Mouse (Mus musculus) MEL (cell line): ENCODE results near the gene Fgfr2. TPM values are rescaled to one million over a fixed set of nuclear protein-coding genes. Genes with fewer than 3 reads are reported as not detected.
A peak's percentile ranks its signal among the peaks of the same experiment; 100 is the strongest.

Experiments used
- DNase-seq: peaks from one replicate; pipeline ENCODE4 v3.0.0; 2011; ENCODE audit warnings: low read depth, low spot score
- H3K27ac ChIP-seq: 2 replicates; pipeline ENCODE4 v1.5.1; 2012; ENCODE audit warnings: low read depth, mild to moderate bottlenecking, control low read depth, low read length, moderate library complexity; ENCODE audit not compliant: control insufficient read depth
- H3K27me3 ChIP-seq, 2 experiments: fragments of 150-350 bp in 1 of 2; sonication (generic) in 1 of 2; 2 replicates each; pipeline ENCODE4 v1.6.1; 2012; ENCODE audit warnings: low read length in 2 of 2, mild to moderate bottlenecking in 2 of 2, improper control_type of control experiment in 1 of 2, moderate library complexity in 1 of 2; ENCODE audit not compliant: insufficient read depth in 2 of 2, control insufficient read depth in 1 of 2
- H3K36me3 ChIP-seq, 2 experiments: 2 replicates each; pipeline ENCODE4 v1.6.1; 2012 to 2014; ENCODE audit warnings: low read length in 2 of 2, improper control_type of control experiment in 1 of 2, inconsistent platforms in 1 of 2, mild to moderate bottlenecking in 1 of 2; ENCODE audit not compliant: insufficient read depth in 2 of 2, control insufficient read depth in 1 of 2
- H3K4me1 ChIP-seq, 2 experiments: fragments of 150-350 bp in 1 of 2; sonication (generic) in 1 of 2; 2 replicates each; pipeline ENCODE4 v1.6.1; 2012; ENCODE audit warnings: low read length in 2 of 2, improper control_type of control experiment in 1 of 2, mild to moderate bottlenecking in 1 of 2; ENCODE audit not compliant: insufficient read depth in 2 of 2, control insufficient read depth in 1 of 2
- H3K4me3 ChIP-seq, 2 experiments: fragments of 150-350 bp in 1 of 2; sonication (generic) in 1 of 2; 2 replicates each; pipeline ENCODE4 v1.5.1; 2012; ENCODE audit warnings: low read depth in 2 of 2, low read length in 2 of 2, mild to moderate bottlenecking in 2 of 2, moderate library complexity in 2 of 2, control low read depth in 1 of 2, improper control_type of control experiment in 1 of 2; ENCODE audit not compliant: control insufficient read depth in 1 of 2, insufficient read depth in 1 of 2
- H3K79me2 ChIP-seq: 2 replicates; pipeline ENCODE4 v1.6.1; 2012; ENCODE audit warnings: mild to moderate bottlenecking, low read length, moderate library complexity; ENCODE audit not compliant: control insufficient read depth, poor library complexity, insufficient read depth
- H3K9ac ChIP-seq: 2 replicates; pipeline ENCODE4 v1.6.1; 2012; ENCODE audit warnings: low read depth, mild to moderate bottlenecking, control low read depth, low read length, moderate library complexity; ENCODE audit not compliant: control insufficient read depth, poor library complexity, severe bottlenecking
- H3K9me3 ChIP-seq: fragments of 150-350 bp; sonication (generic); replicated peaks from 2 replicates; pipeline ENCODE4 v1.6.1; 2012; ENCODE audit warnings: mild to moderate bottlenecking, low read length, improper control_type of control experiment, moderate library complexity; ENCODE audit not compliant: insufficient read depth
- BHLHE40 ChIP-seq: IDR thresholded peaks from 2 replicates; pipeline ENCODE4 v1.6.1; 2012; ENCODE audit warnings: low read depth, mild to moderate bottlenecking, inconsistent platforms, low read length, improper control_type of control experiment, borderline replicate concordance
- CHD1 ChIP-seq: IDR thresholded peaks from 2 replicates; pipeline ENCODE4 v1.6.1; 2012; ENCODE audit warnings: low read depth, mild to moderate bottlenecking, inconsistent platforms, low read length, improper control_type of control experiment
- ELF1 ChIP-seq: IDR thresholded peaks from 2 replicates; pipeline ENCODE4 v1.6.1; 2014; ENCODE audit warnings: low read depth, mild to moderate bottlenecking, inconsistent platforms, low read length, improper control_type of control experiment, moderate library complexity
- EP300 ChIP-seq, 2 experiments: IDR thresholded peaks; 2 replicates each; pipeline ENCODE4 v1.6.1; 2011; ENCODE audit warnings: improper control_type of control experiment in 2 of 2, low read length in 2 of 2, low read depth in 1 of 2, mild to moderate bottlenecking in 1 of 2
- ETS1 ChIP-seq: IDR thresholded peaks from 2 replicates; pipeline ENCODE4 v1.6.1; 2012; ENCODE audit warnings: low read depth, mild to moderate bottlenecking, inconsistent platforms, low read length, improper control_type of control experiment, moderate library complexity
- GABPA ChIP-seq: IDR thresholded peaks from 2 replicates; pipeline ENCODE4 v1.6.1; 2012; ENCODE audit warnings: low read depth, mild to moderate bottlenecking, inconsistent platforms, low read length, improper control_type of control experiment, moderate library complexity
- GATA1 ChIP-seq: IDR thresholded peaks from 2 replicates; pipeline ENCODE4 v1.6.1; 2011; ENCODE audit warnings: low read depth, low read length, improper control_type of control experiment
- HCFC1 ChIP-seq: IDR thresholded peaks from 2 replicates; pipeline ENCODE4 v1.6.1; 2012; ENCODE audit warnings: low read depth, mild to moderate bottlenecking, inconsistent platforms, low read length, improper control_type of control experiment, moderate library complexity
- MAFK ChIP-seq: IDR thresholded peaks from 2 replicates; pipeline ENCODE4 v1.6.1; 2011; ENCODE audit warnings: low read depth, mild to moderate bottlenecking, low read length, improper control_type of control experiment, borderline replicate concordance
- MAX ChIP-seq: IDR thresholded peaks from 2 replicates; pipeline ENCODE4 v1.6.1; 2011; ENCODE audit warnings: low read length, improper control_type of control experiment
- MEF2A ChIP-seq: IDR thresholded peaks from 2 replicates; pipeline ENCODE4 v1.6.1; 2014; ENCODE audit warnings: low read depth, mild to moderate bottlenecking, inconsistent platforms, low read length, improper control_type of control experiment; ENCODE audit not compliant: poor library complexity, insufficient replicate concordance, severe bottlenecking; ENCODE audit errors: extremely low read depth
- MXI1 ChIP-seq: IDR thresholded peaks from 2 replicates; pipeline ENCODE4 v1.6.1; 2011; ENCODE audit warnings: mild to moderate bottlenecking, low read depth, low read length, improper control_type of control experiment
- MYB ChIP-seq: IDR thresholded peaks from 2 replicates; pipeline ENCODE4 v1.6.1; 2011; ENCODE audit warnings: mild to moderate bottlenecking, low read depth, low read length, improper control_type of control experiment
- MYC ChIP-seq: IDR thresholded peaks from 2 replicates; pipeline ENCODE4 v1.6.1; 2011; ENCODE audit warnings: low read depth, mild to moderate bottlenecking, low read length, improper control_type of control experiment, moderate library complexity
- POLR2AphosphoS2 ChIP-seq: IDR thresholded peaks from 2 replicates; pipeline ENCODE4 v1.6.1; 2011; ENCODE audit warnings: low read length, improper control_type of control experiment
- POLR2AphosphoS5 ChIP-seq: IDR thresholded peaks from 2 replicates; pipeline ENCODE4 v1.6.1; 2012; ENCODE audit warnings: low read depth, borderline replicate concordance, mild to moderate bottlenecking, inconsistent platforms, low read length, moderate library complexity, mixed read lengths
- RCOR1 ChIP-seq: IDR thresholded peaks from 2 replicates; pipeline ENCODE4 v1.6.1; 2012; ENCODE audit warnings: low read depth, mild to moderate bottlenecking, inconsistent platforms, low read length, improper control_type of control experiment
- SIN3A ChIP-seq: IDR thresholded peaks from 2 replicates; pipeline ENCODE4 v1.6.1; 2012; ENCODE audit warnings: low read length, improper control_type of control experiment, inconsistent platforms
- TBP ChIP-seq: IDR thresholded peaks from 2 replicates; pipeline ENCODE4 v1.8.0; 2011; ENCODE audit warnings: low read depth, low read length, improper control_type of control experiment
- TCF12 ChIP-seq: IDR thresholded peaks from 2 replicates; pipeline ENCODE4 v1.6.1; 2014; ENCODE audit warnings: low read depth, mild to moderate bottlenecking, inconsistent platforms, low read length, improper control_type of control experiment, moderate library complexity
- UBTF ChIP-seq: IDR thresholded peaks from 2 replicates; pipeline ENCODE4 v1.6.1; 2012; ENCODE audit warnings: low read depth, mild to moderate bottlenecking, inconsistent platforms, low read length, improper control_type of control experiment, moderate library complexity, borderline replicate concordance; ENCODE audit not compliant: insufficient read depth
- USF1 ChIP-seq: IDR thresholded peaks from 2 replicates; pipeline ENCODE4 v1.6.1; 2014; ENCODE audit warnings: low read depth, mild to moderate bottlenecking, inconsistent platforms, low read length, improper control_type of control experiment, moderate library complexity
- ZC3H11A ChIP-seq: IDR thresholded peaks from 2 replicates; pipeline ENCODE4 v1.6.1; 2012; ENCODE audit warnings: low read depth, mild to moderate bottlenecking, inconsistent platforms, low read length, improper control_type of control experiment
- ZKSCAN1 ChIP-seq: IDR thresholded peaks from 2 replicates; pipeline ENCODE4 v1.6.1; 2012; ENCODE audit warnings: low read depth, mild to moderate bottlenecking, inconsistent platforms, low read length, improper control_type of control experiment, moderate library complexity
- ZNF384 ChIP-seq: IDR thresholded peaks from 2 replicates; pipeline ENCODE4 v1.6.1; 2012; ENCODE audit warnings: low read depth, mild to moderate bottlenecking, inconsistent platforms, low read length, improper control_type of control experiment
- polyA plus RNA-seq, 2 experiments: library from polyadenylated mRNA; stranded (reverse) in 1 of 2; unstranded in 1 of 2; fragments of >175 nt in 1 of 2; fragments of >200 nt in 1 of 2; gene quantifications; 2 replicates each; pipeline versions ENCODE4 v1.2.1 to v1.2.4; 2012; ENCODE audit warnings: low replicate concordance in 2 of 2, low read depth in 1 of 2; ENCODE audit not compliant: insufficient read length in 2 of 2, insufficient read depth in 1 of 2, missing spikeins in 1 of 2
- total RNA-seq: library from RNA; depleted of rRNA; stranded (reverse); fragments of 300-350 nt; gene quantifications from 2 replicates; pipeline ENCODE4 v1.2.3, GENCODE M21; 2012

Fgfr2 gene
- total and polyA plus RNA-seq, 3 experiments = not detected

DNA sequence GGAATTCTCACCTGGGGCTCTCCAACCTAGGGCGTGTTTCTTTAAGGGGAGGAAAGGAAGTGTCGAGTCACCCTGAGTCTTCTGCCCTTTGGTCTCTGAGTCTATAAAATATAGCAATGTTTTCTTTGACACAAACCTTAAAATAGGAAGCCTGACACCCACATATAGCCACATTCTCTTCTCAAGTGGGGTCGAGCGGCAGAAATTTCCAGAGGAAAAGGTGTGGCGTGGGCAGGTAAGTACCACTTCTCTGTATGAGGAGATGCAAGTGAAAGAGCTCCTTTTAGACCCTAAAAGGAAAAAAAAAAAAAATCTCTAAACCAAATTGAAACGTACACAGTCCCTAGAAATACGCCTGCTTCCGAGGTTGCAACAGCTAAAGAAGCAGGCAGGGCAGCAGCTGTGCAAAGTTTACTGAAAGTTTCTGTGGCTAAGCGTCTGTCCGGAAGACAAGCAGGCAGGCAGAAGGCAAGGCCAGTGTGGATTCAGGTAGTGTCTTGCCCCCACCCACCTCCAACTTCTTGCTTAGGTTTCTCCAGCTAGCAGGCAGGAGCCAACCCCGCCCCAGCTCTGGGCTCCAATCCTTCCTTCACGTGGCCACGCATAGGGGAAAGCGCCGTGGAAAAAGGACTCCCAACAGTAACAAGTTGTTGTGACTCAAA, 2477.7 kb downstream of the Fgfr2 start:
- H3K36me3 ChIP-seq = peaks cover 0 to 12% of the 10 kb centered on the region in 2 experiments; a peak in 2 of 4 replicates
- peaks cover 5 to 13% of the 10 kb centered on the region in 2 experiments; a peak in 3 of 4 replicates for H3K4me1 ChIP-seq
- no peaks in the 10 kb centered on the region for H3K27me3 ChIP-seq
- H3K4me3 ChIP-seq = peak overlapping the region; percentile 62 to 87
- DNase-seq = peak; percentile 81
- H3K27ac ChIP-seq = peak overlapping the region; percentile 51
- H3K9ac ChIP-seq = peak overlapping the region; percentile 73
- TF ChIP-seq RCOR1 (no peak), ZNF384 (peak; percentile 37), SIN3A (peak; percentile 54; the same call in 1 of the 2 replicates), MXI1 (no peak), EP300 (IDR thresholded peaks at IDR 0.05; ENCODE audit: low read depth in 1 of 2, low read length in 2 of 2) (0 out of 4 replicates have a peak, but pooled peaks of 1 of the 2 experiments have one; percentile 26), ZC3H11A (no peak), POLR2AphosphoS2 (no peak), USF1 (peak; percentile 78), TCF12 (no peak)
- H3K79me2 ChIP-seq = peaks cover 5% of the 10 kb centered on the region
- H3K9me3 ChIP-seq = no peaks in the 10 kb centered on the region

DNA sequence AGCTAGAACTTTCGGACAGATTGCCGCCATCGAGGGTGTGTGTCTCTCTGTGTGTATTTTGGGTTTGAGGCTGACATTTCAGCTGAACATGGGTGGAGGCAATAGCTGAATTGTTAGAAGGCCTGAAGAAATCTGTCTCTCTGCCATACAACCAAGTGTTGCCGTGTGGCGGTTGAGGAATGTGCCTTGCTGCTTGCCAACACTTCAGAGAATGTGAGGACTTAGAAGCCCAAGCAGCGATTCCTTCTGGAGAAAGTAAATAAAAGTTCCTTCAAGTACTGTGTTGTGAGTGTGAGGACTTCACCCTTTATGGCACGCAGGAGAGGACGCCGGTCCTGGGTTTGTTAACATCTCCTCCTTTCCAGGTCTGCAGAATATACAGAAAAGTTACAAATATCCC, 2482.5 kb downstream of the Fgfr2 start:
- Histone ChIP-seq H3K79me2 (no peaks in the 10 kb centered on the region; the same call in 1 of the 2 replicates), H3K36me3 (peaks cover 0 to 3% of the 10 kb centered on the region in 2 experiments; a peak in 2 of 4 replicates), H3K9ac (no peak overlapping the region), H3K9me3 (no peaks in the 10 kb centered on the region), H3K27ac (no peak overlapping the region), H3K4me3 (no peak overlapping the region), H3K4me1 (peaks cover 0 to 3% of the 10 kb centered on the region in 2 experiments; a peak in 1 of 4 replicates), H3K27me3 (no peaks in the 10 kb centered on the region; a peak in 1 of 4 replicates)
- no peak for TF ChIP-seq ETS1
- TF ChIP-seq MYB = no peak
- no peak for TF ChIP-seq TBP
- no peak for TF ChIP-seq BHLHE40
- TF ChIP-seq MAX = no peak
- TF ChIP-seq MAFK = no peak
- TF ChIP-seq POLR2AphosphoS5 = no peak
- TF ChIP-seq ZC3H11A = no peak
- no peak for TF ChIP-seq POLR2AphosphoS2
- TF ChIP-seq MEF2A = no peak
- no peak for TF ChIP-seq TCF12
- TF ChIP-seq UBTF = no peak
- no peak for TF ChIP-seq GABPA
- no peak for TF ChIP-seq USF1
- TF ChIP-seq GATA1 = no peak
- TF ChIP-seq ELF1 = no peak
- TF ChIP-seq HCFC1 = no peak
- no peak for TF ChIP-seq CHD1
- TF ChIP-seq ZKSCAN1 = no peak
- no peak for TF ChIP-seq MYC
- no peak for DNase-seq
